Mouse (Mus musculus) heart, postnatal 0 days (tissue): ENCODE data around the gene Nav2. TPM values are rescaled to one million over a fixed set of nuclear protein-coding genes. Genes with fewer than 3 reads are reported as not detected.

Experiments used
- ATAC-seq: fragments of 200-750 bp; cut with Nextera tagmentation; 2 replicates; pipeline ENCODE4 v1.8.0; 2017; ENCODE audit warnings: low read depth, moderate number of reproducible peaks, moderate library complexity; ENCODE audit not compliant: insufficient read depth
- DNase-seq: peaks from one replicate; pipeline ENCODE4 v3.0.0-alpha.2; 2016; ENCODE audit warnings: low spot score
- H3K27ac ChIP-seq: fragments of 300-500 bp; sonication (generic); 2 replicates; pipeline ENCODE4 v1.5.1; 2014; ENCODE audit warnings: low read depth, mild to moderate bottlenecking
- H3K27me3 ChIP-seq: fragments of 300-500 bp; sonication (generic); 2 replicates; pipeline ENCODE4 v1.6.1; 2014; ENCODE audit warnings: low read length, mixed read lengths; ENCODE audit not compliant: control insufficient read depth, insufficient read depth
- H3K36me3 ChIP-seq: fragments of 300-500 bp; sonication (generic); replicated peaks from 2 replicates; pipeline ENCODE4 v1.6.1; 2014; ENCODE audit warnings: low read length, mixed read lengths; ENCODE audit not compliant: control insufficient read depth, insufficient read depth
- H3K4me1 ChIP-seq: fragments of 300-500 bp; sonication (generic); 2 replicates; pipeline ENCODE4 v1.6.1; 2014; ENCODE audit warnings: antibody characterized with exemption; ENCODE audit not compliant: control insufficient read depth, insufficient read depth
- H3K4me2 ChIP-seq: fragments of 300-500 bp; sonication (generic); 2 replicates; pipeline ENCODE4 v1.6.1; 2014; ENCODE audit warnings: low read depth, mild to moderate bottlenecking, low read length, moderate library complexity
- H3K4me3 ChIP-seq: fragments of 300-500 bp; sonication (generic); 2 replicates; pipeline ENCODE4 v1.5.1; 2014; ENCODE audit warnings: low read depth, low read length
- H3K9ac ChIP-seq: fragments of 300-500 bp; sonication (generic); replicated peaks from 2 replicates; pipeline ENCODE4 v1.6.1; 2014; ENCODE audit warnings: low read depth, low read length, mixed read lengths
- H3K9me3 ChIP-seq: fragments of 300-500 bp; sonication (generic); replicated peaks from 2 replicates; pipeline ENCODE4 v1.6.1; 2016; ENCODE audit warnings: low read length; ENCODE audit not compliant: control insufficient read depth
- CTCF ChIP-seq: IDR thresholded peaks from 2 replicates; pipeline ENCODE4 v1.5.1; 2016; ENCODE audit warnings: antibody characterized with exemption, control low read depth, low read depth
- EP300 ChIP-seq: IDR thresholded peaks from 2 replicates; pipeline ENCODE4 v1.6.1; 2016; ENCODE audit warnings: antibody characterized with exemption, low read depth
- WGBS: fragments of 180-500 bp; shearing (Covaris S2); extraction: QIAGEN DNeasy Blood & Tissue Kit; methylation state at CpG from one replicate; pipeline ENCODE4 v1.1.7; 2014; 5-methylcytosine and 5-hydroxymethylcytosine counted together
- polyA plus RNA-seq: library from polyadenylated mRNA; unstranded; fragments of >200 nt; fragmentation: Nextera tagmentation; extraction: Ambion mirVana; gene quantifications from 2 replicates; pipeline ENCODE4 v1.2.1, GENCODE M21; 2015
- total RNA-seq: library from RNA; depleted of rRNA; stranded (reverse); fragments of >200 nt; gene quantifications from 2 replicates; pipeline ENCODE4 v1.2.3, GENCODE M21; 2014; ENCODE audit warnings: low replicate concordance

Nav2 gene
- total and polyA plus RNA-seq, 2 experiments from 2014 or later = 22.8 to 77.9 TPM

DNA sequence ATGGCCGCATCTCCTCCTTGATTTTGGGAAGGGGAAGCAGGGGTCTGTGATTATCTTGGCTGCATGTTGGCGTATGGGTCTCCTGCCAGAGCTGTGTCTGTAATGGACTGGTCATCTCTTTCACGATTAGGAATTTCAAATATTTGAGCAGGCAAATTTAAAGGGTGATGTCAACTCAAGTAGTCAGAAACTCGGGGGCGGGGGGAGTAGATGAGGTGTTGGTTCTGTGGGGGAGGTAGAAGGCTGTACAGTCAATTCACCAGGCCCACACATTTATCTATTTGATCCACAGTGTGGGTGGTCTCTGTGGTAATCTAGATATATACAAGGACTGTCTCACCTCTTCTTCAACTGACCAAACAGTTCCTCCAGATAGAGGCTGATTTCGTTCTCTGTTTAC, 566.8 kb downstream of the Nav2 start:
- no peak overlapping the region for H3K4me3 ChIP-seq
- no peaks in the 10 kb centered on the region for H3K36me3 ChIP-seq
- no peak overlapping the region for H3K27ac ChIP-seq
- ATAC-seq = no peak
- H3K9ac ChIP-seq = no peak overlapping the region
- TF ChIP-seq CTCF = no peak
- no peak for TF ChIP-seq EP300
- H3K4me2 ChIP-seq = no peak overlapping the region
- H3K4me1 ChIP-seq = peaks cover 6% of the 10 kb centered on the region; the same call in 1 of the 2 replicates
- no peaks in the 10 kb centered on the region for H3K27me3 ChIP-seq
- peak; percentile 25 for DNase-seq
- H3K9me3 ChIP-seq = no peaks in the 10 kb centered on the region
- 51% methylated on average over 6 of the region's 6 CpGs for WGBS

DNA sequence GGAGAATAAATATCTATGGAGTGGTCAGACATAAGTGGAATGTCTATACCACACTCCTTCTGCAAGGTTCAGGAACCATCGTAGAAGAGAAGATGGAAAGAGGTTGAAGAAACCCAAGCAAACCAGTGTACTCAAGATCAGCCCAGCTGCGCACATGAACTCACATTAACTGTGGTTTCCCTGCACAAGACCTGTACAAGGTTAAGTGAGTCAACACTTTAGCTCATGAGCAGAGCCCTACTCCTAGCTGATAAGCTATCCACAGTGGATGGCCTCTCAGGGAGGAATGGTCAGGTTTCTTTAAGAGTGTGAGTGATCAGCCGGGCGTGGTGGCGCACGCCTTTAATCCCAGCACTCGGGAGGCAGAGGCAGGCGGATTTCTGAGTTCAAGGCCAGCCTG, 567.6 kb downstream of the Nav2 start:
- Histone ChIP-seq H3K4me1 (peaks cover 6% of the 10 kb centered on the region; the same call in 1 of the 2 replicates), H3K4me2 (no peak overlapping the region), H3K9ac (no peak overlapping the region), H3K36me3 (no peaks in the 10 kb centered on the region), H3K27ac (no peak overlapping the region), H3K27me3 (no peaks in the 10 kb centered on the region), H3K9me3 (no peaks in the 10 kb centered on the region), H3K4me3 (no peak overlapping the region)
- TF ChIP-seq CTCF (no peak), EP300 (no peak)
- ATAC-seq = no peak
- 78% methylated on average over 7 of the region's 8 CpGs for WGBS
- DNase-seq = no peak

DNA sequence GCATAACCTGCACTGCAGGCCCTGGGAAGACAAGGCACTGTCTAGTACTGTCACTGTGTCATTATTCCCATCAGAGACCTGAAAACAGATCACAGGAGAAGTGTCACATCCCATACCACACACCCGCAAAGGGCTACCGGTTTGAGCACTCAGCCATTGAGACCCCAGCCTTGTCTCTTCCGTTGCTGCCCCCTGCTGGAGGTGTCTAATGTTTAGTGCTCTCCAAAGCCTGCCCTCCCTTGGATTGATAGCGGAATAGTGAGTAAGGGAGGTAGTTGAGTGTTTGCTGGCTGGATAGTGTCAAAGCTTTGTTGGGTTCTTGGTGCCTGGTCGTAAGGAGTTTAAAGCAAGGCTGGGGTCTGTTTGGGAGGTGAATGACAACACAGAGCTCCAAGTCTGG, 568.1 kb downstream of the Nav2 start:
- H3K36me3 ChIP-seq = no peaks in the 10 kb centered on the region
- H3K27me3 ChIP-seq = no peaks in the 10 kb centered on the region
- peaks cover 6% of the 10 kb centered on the region; the same call in 1 of the 2 replicates for H3K4me1 ChIP-seq
- ATAC-seq (no peak), DNase-seq (peak; percentile 22)
- no peaks in the 10 kb centered on the region for H3K9me3 ChIP-seq
- 53% methylated on average over 5 of the region's 5 CpGs for WGBS
- H3K4me2 ChIP-seq = no peak overlapping the region
- H3K4me3 ChIP-seq = no peak overlapping the region
- no peak overlapping the region for H3K9ac ChIP-seq
- TF ChIP-seq EP300 = no peak
- TF ChIP-seq CTCF = peak; percentile 44
- no peak overlapping the region for H3K27ac ChIP-seq

GRCm38 (mm10) chr7:49477076-49477975, 568.8 kb downstream of the Nav2 start:
- H3K27ac ChIP-seq = no peak overlapping the region
- TF ChIP-seq CTCF = no peak
- no peak for TF ChIP-seq EP300
- H3K4me2 ChIP-seq = no peak overlapping the region
- no peaks in the 10 kb centered on the region for H3K9me3 ChIP-seq
- H3K27me3 ChIP-seq = no peaks in the 10 kb centered on the region
- H3K4me1 ChIP-seq = peaks cover 6% of the 10 kb centered on the region; the same call in 1 of the 2 replicates
- ATAC-seq (no peak), DNase-seq (no peak)
- H3K36me3 ChIP-seq = no peaks in the 10 kb centered on the region
- no peak overlapping the region for H3K9ac ChIP-seq
- H3K4me3 ChIP-seq = no peak overlapping the region
- 65% methylated on average over 9 of the region's 9 CpGs for WGBS

DNA sequence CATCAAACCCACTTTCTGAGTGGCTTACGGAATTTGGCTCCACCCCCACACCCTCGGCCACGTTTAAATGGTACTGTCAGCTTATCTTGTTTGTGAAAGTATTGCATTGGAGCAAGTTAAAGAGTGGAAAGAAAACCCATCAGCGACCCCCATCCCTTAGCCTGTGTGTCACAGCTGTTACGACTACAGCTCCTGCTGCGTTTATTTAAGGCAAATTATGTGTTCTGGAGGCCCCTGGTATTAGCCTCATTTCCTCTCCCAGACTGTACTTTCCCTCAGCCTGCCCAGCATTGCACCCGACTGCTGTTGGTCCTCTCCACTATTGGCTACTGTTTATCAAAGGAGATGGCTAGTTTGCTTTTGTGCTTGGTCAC, 569.4 kb downstream of the Nav2 start:
- Histone ChIP-seq H3K4me3 (no peak overlapping the region), H3K27ac (no peak overlapping the region), H3K4me1 (peaks cover 6% of the 10 kb centered on the region; the same call in 1 of the 2 replicates), H3K27me3 (no peaks in the 10 kb centered on the region), H3K36me3 (no peaks in the 10 kb centered on the region), H3K4me2 (no peak overlapping the region), H3K9me3 (no peaks in the 10 kb centered on the region), H3K9ac (no peak overlapping the region)
- no peak for TF ChIP-seq EP300
- TF ChIP-seq CTCF = no peak
- 37% methylated on average over 7 of the region's 7 CpGs for WGBS
- no peak for ATAC-seq
- no peak for DNase-seq
